Mouse (Mus musculus) kidney, adult 2 months (tissue): ENCODE measurements around the gene Etl4.

ENCODE experiments used
- CTCF ChIP-seq: fragments of 200-500 bp; conservative IDR thresholded peaks from 2 replicates; pipeline ENCODE4 v1.5.1; 2011; ENCODE audit warnings: low read depth, mild to moderate bottlenecking, control low read depth, low read length, moderate library complexity, mixed read lengths; ENCODE audit not compliant: insufficient read depth, insufficient read length
- POLR2A ChIP-seq: fragments of 200-500 bp; IDR thresholded peaks from one replicate; pipeline ENCODE4 v1.6.1; 2011; ENCODE audit warnings: low read depth, low read length, control low read depth

DNA sequence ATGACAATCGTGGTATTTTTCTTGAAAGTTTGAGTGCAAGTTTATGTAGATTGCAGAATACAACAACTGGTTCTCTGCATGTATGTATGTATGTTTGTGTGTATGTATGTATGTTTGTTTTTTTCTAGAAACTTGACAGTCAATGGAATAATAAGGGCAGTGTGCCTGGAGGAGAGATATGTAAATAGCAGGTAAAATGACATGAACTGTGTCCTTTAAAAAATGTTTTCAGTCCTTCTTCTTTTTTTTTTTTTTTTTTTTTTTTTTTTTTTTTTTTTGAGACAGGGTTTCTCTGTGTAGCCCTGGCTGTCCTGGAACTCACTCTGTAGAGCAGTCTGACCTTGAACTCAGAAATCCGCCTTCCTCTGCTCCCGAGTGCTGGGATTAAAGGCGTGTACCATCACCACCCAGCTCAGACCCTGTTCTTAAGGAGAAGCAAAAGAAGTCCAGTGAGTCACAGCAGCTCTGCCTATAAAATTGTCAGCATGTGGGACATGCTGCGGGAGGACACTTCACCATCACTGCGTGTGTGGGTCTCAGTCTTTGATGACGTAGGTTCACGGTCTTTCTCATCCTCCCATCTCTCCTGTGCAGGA lies 606.8 kb downstream of the Etl4 start:
- no peak for TF ChIP-seq POLR2A
- no peak for TF ChIP-seq CTCF
